Mouse (Mus musculus): ENCODE measurements around the gene Minar1. TPM values are rescaled to one million over a fixed set of nuclear protein-coding genes. Genes with fewer than 3 reads are reported as not detected.

The Minar1 gene
- polyA plus RNA-seq, 1 experiment from 2014 or later: 0.39 TPM

GRCm38 (mm10) chr9:89616946-89617345, 6.0 kb downstream of the Minar1 start:
- no peak overlapping the region for H3K4me3 ChIP-seq (ENCODE audit: low read depth, low read length)
- ATAC-seq: no peak
- H3K27ac ChIP-seq (ENCODE audit: low read depth, low read length): no peak overlapping the region
- H3K4me2 ChIP-seq (ENCODE audit: low read length): no peak overlapping the region
- no peak for DNase-seq (ENCODE audit: low spot score)
- H3K9ac ChIP-seq (ENCODE audit: low read length): no peak overlapping the region
- 0 out of 2 replicates have a peak, but pooled peaks cover 5% of the 10 kb centered on the region for H3K4me1 ChIP-seq (ENCODE audit: control insufficient read depth, insufficient read depth, low read length)
- H3K36me3 ChIP-seq (ENCODE audit: control insufficient read depth, insufficient read depth, low read length): no peaks in the 10 kb centered on the region
- peaks cover 13% of the 10 kb centered on the region; the same call in 1 of the 2 replicates for H3K27me3 ChIP-seq (replicated peaks; ENCODE audit: control insufficient read depth, insufficient read depth, low read length)
- no peaks in the 10 kb centered on the region for H3K9me3 ChIP-seq (replicated peaks; ENCODE audit: control insufficient read depth, low read length)
- 94% methylated on average over 2 of the region's 2 CpGs for WGBS

- Histone ChIP-seq H3K4me3 (ENCODE audit: low read depth, low read length) (no peak overlapping the region), H3K9ac (ENCODE audit: low read length) (no peak overlapping the region), H3K9me3 (replicated peaks; ENCODE audit: control insufficient read depth, low read length) (no peaks in the 10 kb centered on the region), H3K27ac (ENCODE audit: low read depth, low read length) (no peak overlapping the region), H3K36me3 (ENCODE audit: control insufficient read depth, insufficient read depth, low read length) (no peaks in the 10 kb centered on the region), H3K4me2 (ENCODE audit: low read length) (no peak overlapping the region), H3K4me1 (ENCODE audit: control insufficient read depth, insufficient read depth, low read length) (no peaks in the 10 kb centered on the region), H3K27me3 (replicated peaks; ENCODE audit: control insufficient read depth, insufficient read depth, low read length) (no peaks in the 10 kb centered on the region)
- WGBS: 67% methylated on average over 4 of the region's 4 CpGs
- ATAC-seq (no peak), DNase-seq (ENCODE audit: low spot score) (no peak)
Observed at GRCm38 (mm10) chr9:89610592-89610991, 12.3 kb downstream of the Minar1 start.

- Histone ChIP-seq H3K9ac (ENCODE audit: low read length) (no peak overlapping the region), H3K4me1 (ENCODE audit: control insufficient read depth, insufficient read depth, low read length) (no peaks in the 10 kb centered on the region), H3K4me3 (ENCODE audit: low read depth, low read length) (no peak overlapping the region), H3K27ac (ENCODE audit: low read depth, low read length) (no peak overlapping the region), H3K9me3 (replicated peaks; ENCODE audit: control insufficient read depth, low read length) (no peaks in the 10 kb centered on the region), H3K27me3 (replicated peaks; ENCODE audit: control insufficient read depth, insufficient read depth, low read length) (no peaks in the 10 kb centered on the region), H3K4me2 (ENCODE audit: low read length) (no peak overlapping the region), H3K36me3 (ENCODE audit: control insufficient read depth, insufficient read depth, low read length) (no peaks in the 10 kb centered on the region)
- WGBS: 89% methylated on average over 7 of the region's 7 CpGs
- DNase-seq (ENCODE audit: low spot score) (no peak), ATAC-seq (no peak)
Observed at GRCm38 (mm10) chr9:89607321-89607720, 15.6 kb downstream of the Minar1 start.

GRCm38 (mm10) chr9:89606256-89606655, 16.7 kb downstream of the Minar1 start:
- ATAC-seq: no peak
- 85% methylated on average over 11 of the region's 11 CpGs for WGBS
- no peaks in the 10 kb centered on the region for H3K36me3 ChIP-seq (ENCODE audit: control insufficient read depth, insufficient read depth, low read length)

GRCm38 (mm10) chr9:89601891-89602290, 21.0 kb downstream of the Minar1 start:
- Histone ChIP-seq H3K4me1 (ENCODE audit: control insufficient read depth, insufficient read depth, low read length) (no peaks in the 10 kb centered on the region), H3K9me3 (replicated peaks; ENCODE audit: control insufficient read depth, low read length) (no peaks in the 10 kb centered on the region), H3K4me2 (ENCODE audit: low read length) (no peak overlapping the region), H3K27ac (ENCODE audit: low read depth, low read length) (no peak overlapping the region), H3K36me3 (ENCODE audit: control insufficient read depth, insufficient read depth, low read length) (no peaks in the 10 kb centered on the region), H3K27me3 (replicated peaks; ENCODE audit: control insufficient read depth, insufficient read depth, low read length) (no peaks in the 10 kb centered on the region), H3K4me3 (ENCODE audit: low read depth, low read length) (no peak overlapping the region), H3K9ac (ENCODE audit: low read length) (no peak overlapping the region)
- DNase-seq (ENCODE audit: low spot score) (no peak), ATAC-seq (no peak)
- WGBS: 95% methylated on average over 9 of the region's 9 CpGs

More at GRCm38 (mm10) chr9:89606256-89606655, 16.7 kb downstream of the Minar1 start:
- no peak overlapping the region for H3K27ac ChIP-seq (ENCODE audit: low read depth, low read length)
- no peaks in the 10 kb centered on the region for H3K4me1 ChIP-seq (ENCODE audit: control insufficient read depth, insufficient read depth, low read length)
- H3K4me2 ChIP-seq (ENCODE audit: low read length): no peak overlapping the region
- no peak overlapping the region for H3K9ac ChIP-seq (ENCODE audit: low read length)
- no peak overlapping the region for H3K4me3 ChIP-seq (ENCODE audit: low read depth, low read length)
- H3K9me3 ChIP-seq (replicated peaks; ENCODE audit: control insufficient read depth, low read length): no peaks in the 10 kb centered on the region
- no peak for DNase-seq (ENCODE audit: low spot score)
- H3K27me3 ChIP-seq (replicated peaks; ENCODE audit: control insufficient read depth, insufficient read depth, low read length): no peaks in the 10 kb centered on the region

- H3K4me2 ChIP-seq (ENCODE audit: low read length): no peak overlapping the region
- no peaks in the 10 kb centered on the region for H3K27me3 ChIP-seq (replicated peaks; ENCODE audit: control insufficient read depth, insufficient read depth, low read length)
- no peak overlapping the region for H3K4me3 ChIP-seq (ENCODE audit: low read depth, low read length)
- no peaks in the 10 kb centered on the region for H3K36me3 ChIP-seq (ENCODE audit: control insufficient read depth, insufficient read depth, low read length)
- no peaks in the 10 kb centered on the region for H3K9me3 ChIP-seq (replicated peaks; ENCODE audit: control insufficient read depth, low read length)
- ATAC-seq (no peak), DNase-seq (ENCODE audit: low spot score) (no peak)
- H3K27ac ChIP-seq (ENCODE audit: low read depth, low read length): no peak overlapping the region
- no peaks in the 10 kb centered on the region for H3K4me1 ChIP-seq (ENCODE audit: control insufficient read depth, insufficient read depth, low read length)
- H3K9ac ChIP-seq (ENCODE audit: low read length): no peak overlapping the region
- WGBS: 89% methylated on average over 7 of the region's 7 CpGs
Observed at GRCm38 (mm10) chr9:89600677-89601076, 22.2 kb downstream of the Minar1 start.

GRCm38 (mm10) chr9:89597071-89597470, 25.9 kb downstream of the Minar1 start:
- no peak overlapping the region for H3K27ac ChIP-seq (ENCODE audit: low read depth, low read length)
- no peaks in the 10 kb centered on the region for H3K9me3 ChIP-seq (replicated peaks; ENCODE audit: control insufficient read depth, low read length)
- no peaks in the 10 kb centered on the region for H3K36me3 ChIP-seq (ENCODE audit: control insufficient read depth, insufficient read depth, low read length)
- H3K4me1 ChIP-seq (ENCODE audit: control insufficient read depth, insufficient read depth, low read length): no peaks in the 10 kb centered on the region
- WGBS: 79% methylated on average over 3 of the region's 3 CpGs
- H3K27me3 ChIP-seq (replicated peaks; ENCODE audit: control insufficient read depth, insufficient read depth, low read length): no peaks in the 10 kb centered on the region
- no peak overlapping the region for H3K4me2 ChIP-seq (ENCODE audit: low read length)
- H3K4me3 ChIP-seq (ENCODE audit: low read depth, low read length): no peak overlapping the region
- no peak for ATAC-seq
- no peak overlapping the region for H3K9ac ChIP-seq (ENCODE audit: low read length)
- DNase-seq (ENCODE audit: low spot score): no peak

- no peaks in the 10 kb centered on the region for H3K36me3 ChIP-seq (ENCODE audit: control insufficient read depth, insufficient read depth, low read length)
- no peaks in the 10 kb centered on the region for H3K27me3 ChIP-seq (replicated peaks; ENCODE audit: control insufficient read depth, insufficient read depth, low read length)
- H3K9ac ChIP-seq (ENCODE audit: low read length): no peak overlapping the region
- H3K4me1 ChIP-seq (ENCODE audit: control insufficient read depth, insufficient read depth, low read length): no peaks in the 10 kb centered on the region
- 91% methylated on average over 5 of the region's 5 CpGs for WGBS
- no peak for DNase-seq (ENCODE audit: low spot score)
- H3K4me2 ChIP-seq (ENCODE audit: low read length): no peak overlapping the region
- no peaks in the 10 kb centered on the region for H3K9me3 ChIP-seq (replicated peaks; ENCODE audit: control insufficient read depth, low read length)
- ATAC-seq: no peak
- H3K27ac ChIP-seq (ENCODE audit: low read depth, low read length): no peak overlapping the region
- H3K4me3 ChIP-seq (ENCODE audit: low read depth, low read length): no peak overlapping the region
Observed at GRCm38 (mm10) chr9:89596392-89596791, 26.5 kb downstream of the Minar1 start.

GRCm38 (mm10) chr9:89592391-89592790, 30.5 kb downstream of the Minar1 start:
- no peak overlapping the region for H3K27ac ChIP-seq (ENCODE audit: low read depth, low read length)
- ATAC-seq (no peak), DNase-seq (ENCODE audit: low spot score) (no peak)
- H3K4me1 ChIP-seq (ENCODE audit: control insufficient read depth, insufficient read depth, low read length): no peaks in the 10 kb centered on the region
- no peak overlapping the region for H3K9ac ChIP-seq (ENCODE audit: low read length)
- no peaks in the 10 kb centered on the region for H3K9me3 ChIP-seq (replicated peaks; ENCODE audit: control insufficient read depth, low read length)
- H3K36me3 ChIP-seq (ENCODE audit: control insufficient read depth, insufficient read depth, low read length): no peaks in the 10 kb centered on the region
- 73% methylated on average over 3 of the region's 3 CpGs for WGBS
- no peak overlapping the region for H3K4me3 ChIP-seq (ENCODE audit: low read depth, low read length)
- no peaks in the 10 kb centered on the region for H3K27me3 ChIP-seq (replicated peaks; ENCODE audit: control insufficient read depth, insufficient read depth, low read length)
- no peak overlapping the region for H3K4me2 ChIP-seq (ENCODE audit: low read length)
